Mouse (Mus musculus): Measurements from ENCODE around the gene Lhx3. TPM values are rescaled to one million over a fixed set of nuclear protein-coding genes. Genes with fewer than 3 reads are reported as not detected.
A peak's percentile ranks its signal among the peaks of the same experiment; 100 is the strongest.

Lhx3 gene
- polyA plus RNA-seq, 1 experiment from 2014 or later = not detected

DNA sequence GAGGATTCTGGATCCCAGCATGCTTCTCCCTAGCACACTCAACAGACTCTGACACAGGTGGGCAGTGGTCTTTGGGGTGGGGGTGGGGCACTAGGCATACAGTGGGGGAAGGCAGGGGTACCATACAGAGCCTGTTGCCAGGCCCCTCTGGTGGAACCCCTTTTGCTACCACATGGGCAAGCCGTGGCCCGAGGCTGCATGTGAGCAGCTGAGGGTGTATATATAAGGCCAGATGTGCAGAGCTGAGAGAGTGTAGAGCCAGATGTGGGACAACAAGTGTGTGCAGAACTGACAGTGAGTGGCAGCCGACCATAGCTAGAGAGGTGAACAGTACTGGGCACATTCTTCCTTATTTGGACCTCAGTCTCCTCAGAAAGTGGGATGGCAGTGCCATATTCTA, 41.2 kb downstream of the Lhx3 start:
- Histone ChIP-seq H3K27ac (ENCODE audit: low read depth, low read length) (no peak overlapping the region), H3K4me3 (ENCODE audit: low read depth, low read length) (no peak overlapping the region), H3K9me3 (replicated peaks; ENCODE audit: control insufficient read depth, low read length) (no peaks in the 10 kb centered on the region), H3K4me1 (ENCODE audit: control insufficient read depth, insufficient read depth, low read length) (no peaks in the 10 kb centered on the region), H3K9ac (ENCODE audit: low read length) (no peak overlapping the region), H3K4me2 (ENCODE audit: low read length) (no peak overlapping the region), H3K27me3 (replicated peaks; ENCODE audit: control insufficient read depth, insufficient read depth, low read length) (no peaks in the 10 kb centered on the region), H3K36me3 (ENCODE audit: control insufficient read depth, insufficient read depth, low read length) (no peaks in the 10 kb centered on the region)
- 88% methylated on average over 3 of the region's 3 CpGs for WGBS
- ATAC-seq = no peak
- no peak for DNase-seq (ENCODE audit: low spot score)

DNA sequence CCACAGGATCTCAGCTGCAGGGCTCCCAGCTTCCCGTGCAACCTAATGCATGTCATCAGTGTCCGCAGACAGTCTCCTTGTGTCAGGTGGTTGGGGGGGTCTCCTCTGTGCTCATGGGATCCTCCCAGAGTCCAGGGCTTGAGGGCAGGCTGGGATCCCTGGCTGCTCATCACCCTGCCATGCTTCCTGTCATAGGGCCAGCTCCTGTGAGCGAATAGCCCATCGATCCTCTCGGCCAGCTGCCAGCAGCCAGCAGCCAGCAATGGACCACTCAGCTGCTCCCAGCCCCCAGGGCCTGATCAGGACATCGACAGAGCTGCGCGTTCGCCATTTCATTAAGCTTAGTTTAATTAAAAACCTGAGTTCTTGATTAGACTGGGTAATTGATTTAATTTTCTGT, 50.0 kb downstream of the Lhx3 start:
- no peaks in the 10 kb centered on the region for H3K27me3 ChIP-seq (replicated peaks; ENCODE audit: control insufficient read depth, insufficient read depth, low read length)
- H3K9ac ChIP-seq (ENCODE audit: low read length) = no peak overlapping the region
- ATAC-seq (no peak), DNase-seq (ENCODE audit: low spot score) (no peak)
- no peaks in the 10 kb centered on the region for H3K9me3 ChIP-seq (replicated peaks; ENCODE audit: control insufficient read depth, low read length)
- 83% methylated on average over 9 of the region's 9 CpGs for WGBS
- H3K4me3 ChIP-seq (ENCODE audit: low read depth, low read length) = no peak overlapping the region
- peaks cover 12% of the 10 kb centered on the region for H3K4me1 ChIP-seq (ENCODE audit: control insufficient read depth, insufficient read depth, low read length)
- no peaks in the 10 kb centered on the region for H3K36me3 ChIP-seq (ENCODE audit: control insufficient read depth, insufficient read depth, low read length)
- H3K4me2 ChIP-seq (ENCODE audit: low read length) = no peak overlapping the region
- no peak overlapping the region for H3K27ac ChIP-seq (ENCODE audit: low read depth, low read length)

DNA sequence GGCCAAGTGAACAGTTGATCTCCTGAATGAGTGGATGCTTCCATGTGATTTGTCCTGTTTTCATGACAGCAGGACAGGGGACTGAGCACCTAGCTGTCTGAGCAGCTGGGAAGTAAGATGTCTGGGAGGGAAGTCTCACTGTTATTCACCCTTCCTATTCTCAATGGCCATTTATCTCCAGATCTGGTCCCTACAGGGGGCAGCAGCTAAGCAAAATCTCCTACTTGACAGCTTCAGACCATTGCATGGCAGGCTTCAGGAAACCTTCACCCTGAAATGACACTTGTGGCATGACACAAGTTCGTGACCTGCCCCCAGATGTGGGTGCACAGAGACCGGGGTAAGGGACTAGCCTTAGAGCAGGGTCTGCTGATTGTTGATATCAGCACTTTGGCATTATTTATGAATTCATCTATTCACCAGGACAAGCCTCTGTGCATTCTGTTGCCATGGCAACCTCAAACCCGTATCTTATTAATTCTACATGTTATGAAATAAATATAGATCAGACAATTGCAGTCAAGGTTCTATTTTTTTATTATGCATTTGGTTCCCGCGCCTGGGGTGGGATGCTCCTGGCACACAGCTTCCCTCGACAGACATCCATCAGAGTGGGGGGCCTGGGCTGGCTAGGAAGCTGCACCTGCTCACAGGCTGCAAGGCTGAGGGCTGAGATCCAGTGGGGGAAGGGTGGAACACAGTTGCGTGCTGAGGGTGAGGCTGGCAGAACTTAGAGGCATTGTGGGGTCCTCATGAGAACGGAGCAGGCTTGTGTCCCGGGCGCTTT, 51.7 kb downstream of the Lhx3 start:
- H3K27me3 ChIP-seq (replicated peaks; ENCODE audit: control insufficient read depth, insufficient read depth, low read length) = no peaks in the 10 kb centered on the region
- H3K4me3 ChIP-seq (ENCODE audit: low read depth, low read length) = no peak overlapping the region
- no peak overlapping the region for H3K9ac ChIP-seq (ENCODE audit: low read length)
- H3K4me2 ChIP-seq (ENCODE audit: low read length) = no peak overlapping the region
- H3K36me3 ChIP-seq (ENCODE audit: control insufficient read depth, insufficient read depth, low read length) = no peaks in the 10 kb centered on the region
- DNase-seq (ENCODE audit: low spot score) (peak; percentile 81), ATAC-seq (peak; percentile 85)
- 60% methylated on average over 10 of the region's 10 CpGs for WGBS
- peaks cover 12% of the 10 kb centered on the region for H3K4me1 ChIP-seq (ENCODE audit: control insufficient read depth, insufficient read depth, low read length)
- peak overlapping the region; percentile 63 for H3K27ac ChIP-seq (ENCODE audit: low read depth, low read length)
- H3K9me3 ChIP-seq (replicated peaks; ENCODE audit: control insufficient read depth, low read length) = no peaks in the 10 kb centered on the region

DNA sequence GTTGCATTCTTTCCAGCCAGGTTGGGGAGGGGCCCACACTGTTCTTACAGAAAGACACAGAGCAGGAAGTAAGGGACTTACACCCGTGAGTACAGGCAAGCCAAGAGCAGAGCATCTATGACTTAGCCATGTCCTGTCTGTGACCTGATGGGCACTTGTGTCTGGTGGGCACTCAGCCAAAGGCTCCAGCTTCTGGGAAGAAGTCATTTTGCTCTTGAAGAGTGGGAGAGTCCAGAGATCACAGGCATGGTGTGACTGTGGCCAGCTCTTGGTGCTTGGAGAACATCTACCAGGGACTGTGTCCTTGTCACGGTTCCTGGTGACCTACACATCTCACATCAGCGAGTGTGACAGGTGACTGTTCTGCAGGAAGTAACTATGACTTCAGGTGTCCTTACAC, 52.4 kb downstream of the Lhx3 start:
- no peak overlapping the region for H3K9ac ChIP-seq (ENCODE audit: low read length)
- H3K36me3 ChIP-seq (ENCODE audit: control insufficient read depth, insufficient read depth, low read length) = no peaks in the 10 kb centered on the region
- no peak overlapping the region for H3K4me2 ChIP-seq (ENCODE audit: low read length)
- WGBS = 73% methylated on average over 3 of the region's 3 CpGs
- DNase-seq (ENCODE audit: low spot score) = no peak
- no peaks in the 10 kb centered on the region for H3K27me3 ChIP-seq (replicated peaks; ENCODE audit: control insufficient read depth, insufficient read depth, low read length)
- ATAC-seq = no peak
- no peaks in the 10 kb centered on the region for H3K9me3 ChIP-seq (replicated peaks; ENCODE audit: control insufficient read depth, low read length)
- H3K27ac ChIP-seq (ENCODE audit: low read depth, low read length) = no peak overlapping the region
- H3K4me1 ChIP-seq (ENCODE audit: control insufficient read depth, insufficient read depth, low read length) = peaks cover 12% of the 10 kb centered on the region
- H3K4me3 ChIP-seq (ENCODE audit: low read depth, low read length) = no peak overlapping the region

DNA sequence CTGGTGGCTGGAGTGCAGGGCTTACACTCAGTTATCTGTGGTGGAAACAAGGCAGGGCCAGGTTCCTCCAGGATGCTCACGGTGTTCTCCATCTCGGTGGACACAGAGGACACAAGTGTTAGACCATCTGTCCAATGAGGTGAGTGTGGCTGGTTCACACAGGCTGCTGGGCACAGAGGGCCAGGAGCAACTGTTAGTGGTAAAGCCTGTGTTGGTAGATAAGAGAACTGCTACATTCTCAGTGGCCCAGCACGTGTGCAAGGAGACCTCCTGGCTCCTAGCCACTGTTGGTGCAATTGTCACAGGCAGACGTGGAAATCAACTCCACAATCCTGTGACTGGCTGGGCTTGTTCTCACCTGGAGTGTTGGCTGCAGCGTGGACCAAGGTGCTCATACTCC, 53.5 kb downstream of the Lhx3 start:
- Histone ChIP-seq H3K4me2 (ENCODE audit: low read length) (no peak overlapping the region), H3K36me3 (ENCODE audit: control insufficient read depth, insufficient read depth, low read length) (no peaks in the 10 kb centered on the region), H3K9ac (ENCODE audit: low read length) (no peak overlapping the region), H3K9me3 (replicated peaks; ENCODE audit: control insufficient read depth, low read length) (no peaks in the 10 kb centered on the region), H3K27me3 (replicated peaks; ENCODE audit: control insufficient read depth, insufficient read depth, low read length) (no peaks in the 10 kb centered on the region), H3K27ac (ENCODE audit: low read depth, low read length) (no peak overlapping the region), H3K4me1 (ENCODE audit: control insufficient read depth, insufficient read depth, low read length) (peaks cover 12% of the 10 kb centered on the region), H3K4me3 (ENCODE audit: low read depth, low read length) (no peak overlapping the region)
- ATAC-seq (no peak), DNase-seq (ENCODE audit: low spot score) (no peak)
- 74% methylated on average over 5 of the region's 5 CpGs for WGBS

DNA sequence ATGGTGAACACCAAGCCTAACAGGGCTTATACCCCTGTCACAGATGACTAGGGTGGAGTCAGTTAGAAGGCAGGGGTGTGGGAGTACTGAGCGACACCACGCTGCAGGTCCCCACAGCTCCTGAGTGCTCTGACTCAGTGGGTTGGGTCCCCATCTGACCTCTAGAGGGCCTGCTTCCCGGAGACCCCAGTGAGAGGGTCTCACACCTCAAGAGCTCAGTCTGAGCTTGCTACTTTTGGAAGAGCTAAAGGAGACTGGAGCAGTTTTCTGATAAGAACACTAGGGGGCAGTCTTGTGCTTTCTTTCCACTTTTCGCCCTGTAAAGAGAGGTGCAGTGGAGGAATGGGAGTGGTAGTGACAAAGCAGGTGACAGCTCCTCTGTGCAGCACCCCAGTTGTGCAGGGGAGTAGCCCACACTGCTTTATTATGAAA, 54.2 kb downstream of the Lhx3 start:
- DNase-seq (ENCODE audit: low spot score) (peak; percentile 86), ATAC-seq (peak; percentile 73)
- Histone ChIP-seq H3K9me3 (replicated peaks; ENCODE audit: control insufficient read depth, low read length) (no peaks in the 10 kb centered on the region), H3K9ac (ENCODE audit: low read length) (no peak overlapping the region), H3K27me3 (replicated peaks; ENCODE audit: control insufficient read depth, insufficient read depth, low read length) (no peaks in the 10 kb centered on the region), H3K27ac (ENCODE audit: low read depth, low read length) (no peak overlapping the region), H3K4me2 (ENCODE audit: low read length) (no peak overlapping the region), H3K4me1 (ENCODE audit: control insufficient read depth, insufficient read depth, low read length) (peaks cover 12% of the 10 kb centered on the region), H3K4me3 (ENCODE audit: low read depth, low read length) (no peak overlapping the region), H3K36me3 (ENCODE audit: control insufficient read depth, insufficient read depth, low read length) (no peaks in the 10 kb centered on the region)
- WGBS = 9% methylated on average over 4 of the region's 4 CpGs

DNA sequence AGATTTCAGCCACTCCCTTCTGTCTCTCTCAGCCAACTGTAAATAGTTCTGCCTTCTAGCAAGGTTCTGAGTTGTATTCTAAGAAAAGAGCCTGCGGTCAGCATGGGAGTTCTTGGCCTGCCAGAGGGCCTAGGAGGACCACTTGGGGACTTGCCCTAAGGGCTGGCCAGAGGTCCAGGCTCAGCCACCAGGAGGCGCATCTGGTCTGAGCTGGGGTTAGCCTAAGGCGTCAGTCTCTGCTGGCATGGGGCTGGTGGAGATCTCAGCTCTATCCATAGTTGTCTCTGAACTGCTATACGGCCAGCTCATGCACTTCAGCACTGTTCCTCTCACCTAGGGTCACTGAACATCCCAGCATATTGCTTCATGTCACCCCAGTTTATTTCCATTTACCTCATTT, 54.8 kb downstream of the Lhx3 start:
- 34% methylated on average over 4 of the region's 4 CpGs for WGBS
- Histone ChIP-seq H3K36me3 (ENCODE audit: control insufficient read depth, insufficient read depth, low read length) (no peaks in the 10 kb centered on the region), H3K4me3 (ENCODE audit: low read depth, low read length) (no peak overlapping the region), H3K4me2 (ENCODE audit: low read length) (no peak overlapping the region), H3K27me3 (replicated peaks; ENCODE audit: control insufficient read depth, insufficient read depth, low read length) (no peaks in the 10 kb centered on the region), H3K9me3 (replicated peaks; ENCODE audit: control insufficient read depth, low read length) (no peaks in the 10 kb centered on the region), H3K27ac (ENCODE audit: low read depth, low read length) (no peak overlapping the region), H3K9ac (ENCODE audit: low read length) (no peak overlapping the region), H3K4me1 (ENCODE audit: control insufficient read depth, insufficient read depth, low read length) (peaks cover 12% of the 10 kb centered on the region)
- DNase-seq (ENCODE audit: low spot score) (no peak), ATAC-seq (no peak)

Other genes with a start within 250 kb of the Lhx3 start
- 30.9 and 61.3 TPM in 2 replicates for gene Camsap1, start 225.0 kb downstream of the Lhx3 start, polyA plus RNA-seq (2014; fragmentation: Nextera tagmentation; extraction: Ambion mirVana)
- gene Ubac1, start 186.5 kb downstream of the Lhx3 start, polyA plus RNA-seq (2014; fragmentation: Nextera tagmentation; extraction: Ambion mirVana) = 107 and 121 TPM in 2 replicates
- 6.1 and 11.8 TPM in 2 replicates for gene Nacc2, start 85.1 kb downstream of the Lhx3 start, polyA plus RNA-seq (2014; fragmentation: Nextera tagmentation; extraction: Ambion mirVana)
- gene Qsox2, start 29.2 kb upstream of the Lhx3 start, polyA plus RNA-seq (2014; fragmentation: Nextera tagmentation; extraction: Ambion mirVana) = 10.6 and 12.2 TPM in 2 replicates
- 0.11 and 0.17 TPM in 2 replicates for gene Ccdc187, start 86.3 kb upstream of the Lhx3 start, polyA plus RNA-seq (2014; fragmentation: Nextera tagmentation; extraction: Ambion mirVana)
- 56.0 and 63.6 TPM in 2 replicates for gene Gpsm1, start 107.2 kb upstream of the Lhx3 start, polyA plus RNA-seq (2014; fragmentation: Nextera tagmentation; extraction: Ambion mirVana)
- 28.8 and 33.1 TPM in 2 replicates for gene Dnlz, start 143.8 kb upstream of the Lhx3 start, polyA plus RNA-seq (2014; fragmentation: Nextera tagmentation; extraction: Ambion mirVana)
- 0.22 and 1.1 TPM in 2 replicates for gene Card9, start 152.6 kb upstream of the Lhx3 start, polyA plus RNA-seq (2014; fragmentation: Nextera tagmentation; extraction: Ambion mirVana)
- 15.7 and 27.1 TPM in 2 replicates for gene Snapc4, start 172.4 kb upstream of the Lhx3 start, polyA plus RNA-seq (2014; fragmentation: Nextera tagmentation; extraction: Ambion mirVana)
- 149 and 152 TPM in 2 replicates for gene Entr1, start 181.0 kb upstream of the Lhx3 start, polyA plus RNA-seq (2014; fragmentation: Nextera tagmentation; extraction: Ambion mirVana)
- gene Pmpca, start 181.1 kb upstream of the Lhx3 start, polyA plus RNA-seq (2014; fragmentation: Nextera tagmentation; extraction: Ambion mirVana) = 70.1 and 72.6 TPM in 2 replicates
- gene Inpp5e, start 200.9 kb upstream of the Lhx3 start, polyA plus RNA-seq (2014; fragmentation: Nextera tagmentation; extraction: Ambion mirVana) = 13.9 and 16.2 TPM in 2 replicates
- gene Sec16a, start 236.9 kb upstream of the Lhx3 start, polyA plus RNA-seq (2014; fragmentation: Nextera tagmentation; extraction: Ambion mirVana) = 23.4 and 24.6 TPM in 2 replicates

All from forebrain, embryonic 14.5 days (tissue).